Mouse (Mus musculus): Measurements from ENCODE around the gene H2-Ob. TPM values are rescaled to one million over a fixed set of nuclear protein-coding genes. Genes with fewer than 3 reads are reported as not detected.

H2-Ob gene
- total RNA-seq, 2 experiments from 2014 or later = 0.28 to 0.65 TPM

Other genes with a start within 250 kb of the H2-Ob start
- 100 to 1,000 TPM; 173 to 174 TPM for gene H2-K1, start 238.6 kb upstream of the H2-Ob start, total RNA-seq (2021)
- gene Ring1, start 214.2 kb upstream of the H2-Ob start, total RNA-seq (2021) = 10 to 100 TPM; 49.0 to 54.3 TPM
- 100 to 1,000 TPM; 135 to 144 TPM for gene H2-Ke6, start 210.8 kb upstream of the H2-Ob start, total RNA-seq (2021)
- 100 to 1,000 TPM; 145 to 156 TPM for gene Slc39a7, start 207.2 kb upstream of the H2-Ob start, total RNA-seq (2021)
- gene Rxrb, start 207.1 kb upstream of the H2-Ob start, total RNA-seq (2021) = 10 to 100 TPM; 74.5 to 78.0 TPM
- 1 to 10 TPM; 3.1 to 6.4 TPM for gene Col11a2, start 199.5 kb upstream of the H2-Ob start, total RNA-seq (2021)
- gene H2-Oa, start 146.6 kb upstream of the H2-Ob start, total RNA-seq (2021) = under 1 TPM in 1 of 2 experiments, not detected in 1; 0.31 TPM
- gene H2-DMa, start 119.4 kb upstream of the H2-Ob start, total RNA-seq (2021) = 10 to 100 TPM; 11.2 to 11.7 TPM
- 100 to 1,000 TPM; 225 to 226 TPM for gene Brd2, start 116.3 kb upstream of the H2-Ob start, total RNA-seq (2021)
- gene H2-DMb2, start 95.6 kb upstream of the H2-Ob start, total RNA-seq (2021) = 1 to 10 TPM; 1.2 to 3.0 TPM
- gene H2-DMb1, start 85.8 kb upstream of the H2-Ob start, total RNA-seq (2021) = 1 to 10 TPM; 1.9 to 3.8 TPM
- 10 to 100 TPM; 20.8 to 22.1 TPM for gene Tap1, start 51.4 kb upstream of the H2-Ob start, total RNA-seq (2021)
- gene Psmb9, start 51.1 kb upstream of the H2-Ob start, total RNA-seq (2021) = 10 to 100 TPM; 12.6 to 15.0 TPM
- 10 to 100 TPM; 25.0 to 27.4 TPM for gene Psmb8, start 41.2 kb upstream of the H2-Ob start, total RNA-seq (2021)
- 10 to 100 TPM; 32.9 to 33.2 TPM for gene Tap2, start 35.4 kb upstream of the H2-Ob start, total RNA-seq (2021)
- gene H2-Ab1, start 18.8 kb downstream of the H2-Ob start, total RNA-seq (2021) = 10 to 100 TPM; 11.1 to 12.8 TPM
- gene H2-Aa, start 48.9 kb downstream of the H2-Ob start, total RNA-seq (2021) = 10 to 100 TPM in 1 of 2 experiments, 1 to 10 TPM in 1; 9.1 to 15.9 TPM
- 10 to 100 TPM in 1 of 2 experiments, 1 to 10 TPM in 1; 5.7 to 12.3 TPM for gene H2-Eb1, start 67.0 kb downstream of the H2-Ob start, total RNA-seq (2021)
- gene H2-Eb2, start 86.8 kb downstream of the H2-Ob start, total RNA-seq (2021) = not detected
- gene Btnl2, start 115.9 kb downstream of the H2-Ob start, total RNA-seq (2021) = under 1 TPM; 0.45 TPM
- gene Btnl1, start 138.2 kb downstream of the H2-Ob start, total RNA-seq (2021) = not detected
- 1 to 10 TPM; 5.8 to 6.3 TPM for gene BC051142, start 159.9 kb downstream of the H2-Ob start, total RNA-seq (2021)
- not detected for gene Btnl4, start 238.4 kb downstream of the H2-Ob start, total RNA-seq (2021)